Mouse (Mus musculus) thymus, adult 2 months (tissue): ENCODE measurements at regions not wholly inside any gene's neighbourhood (a gene's known extent, or its start where the extent isn't known, plus 50 kb on each side); places are given as distances from the start of the nearest gene placed in this dataset.

Experiments used
- CTCF ChIP-seq: fragments of 200-500 bp; IDR thresholded peaks from 2 replicates; pipeline ENCODE4 v1.5.1; 2012; ENCODE audit warnings: mild to moderate bottlenecking, control low read depth, low read length, moderate library complexity, borderline replicate concordance; ENCODE audit not compliant: control insufficient read depth, poor library complexity, insufficient read depth; ENCODE audit errors: extremely low read depth
- POLR2A ChIP-seq: fragments of 200-500 bp; IDR thresholded peaks from 2 replicates; pipeline ENCODE4 v1.6.1; 2012; ENCODE audit warnings: mild to moderate bottlenecking, low read length, control low read depth, moderate library complexity; ENCODE audit not compliant: control insufficient read depth, poor library complexity, insufficient read depth; ENCODE audit errors: extremely low read depth

- TF ChIP-seq CTCF (no peak), POLR2A (no peak)
Observed at GRCm38 (mm10) chr2:72578322-72578721, 102.4 kb downstream of the Cdca7 start.
